Mouse (Mus musculus) midbrain, embryonic 14.5 days (tissue): ENCODE data around the gene Tmem179. TPM values are rescaled to one million over a fixed set of nuclear protein-coding genes. Genes with fewer than 3 reads are reported as not detected.

Experiments
- ATAC-seq: fragments of 200-750 bp; cut with Nextera tagmentation; 2 replicates; pipeline ENCODE4 v1.8.0; 2017; ENCODE audit warnings: moderate number of reproducible peaks, moderate library complexity; ENCODE audit not compliant: low FRiP score, low TSS enrichment
- DNase-seq: peaks from one replicate; pipeline ENCODE4 v3.0.0-alpha.2; 2015
- H3K27ac ChIP-seq: fragments of 300-500 bp; sonication (generic); replicated peaks from 2 replicates; pipeline ENCODE4 v1.5.1; 2014; ENCODE audit warnings: mild to moderate bottlenecking, low read depth, low read length, moderate library complexity
- H3K27me3 ChIP-seq: fragments of 300-500 bp; sonication (generic); 2 replicates; pipeline ENCODE4 v1.6.1; 2014; ENCODE audit warnings: low read length, control low read depth, mixed read lengths; ENCODE audit not compliant: control insufficient read depth, insufficient read depth
- H3K36me3 ChIP-seq: fragments of 300-500 bp; sonication (generic); 2 replicates; pipeline ENCODE4 v1.6.1; 2014; ENCODE audit warnings: low read length, control low read depth; ENCODE audit not compliant: control insufficient read depth, insufficient read depth
- H3K4me1 ChIP-seq: fragments of 300-500 bp; sonication (generic); 2 replicates; pipeline ENCODE4 v1.6.1; 2014; ENCODE audit warnings: mild to moderate bottlenecking, antibody characterized with exemption, low read length, control low read depth; ENCODE audit not compliant: control insufficient read depth, insufficient read depth
- H3K4me2 ChIP-seq: fragments of 300-500 bp; sonication (generic); 2 replicates; pipeline ENCODE4 v1.6.1; 2014; ENCODE audit warnings: mild to moderate bottlenecking, low read length, moderate library complexity
- H3K4me3 ChIP-seq: fragments of 300-500 bp; sonication (generic); replicated peaks from 2 replicates; pipeline ENCODE4 v1.5.1; 2014; ENCODE audit warnings: low read depth, low read length
- H3K9ac ChIP-seq: fragments of 300-500 bp; sonication (generic); replicated peaks from 2 replicates; pipeline ENCODE4 v1.6.1; 2014; ENCODE audit warnings: mild to moderate bottlenecking, low read length, moderate library complexity
- H3K9me3 ChIP-seq: fragments of 300-500 bp; sonication (generic); 2 replicates; pipeline ENCODE4 v1.6.1; 2016; ENCODE audit warnings: low read length, control low read depth, mixed read lengths; ENCODE audit not compliant: control insufficient read depth
- WGBS: fragments of 180-500 bp; shearing (Covaris S2); extraction: QIAGEN DNeasy Blood & Tissue Kit; methylation state at CpG from one replicate; pipeline ENCODE4 v1.1.7; 2014; 5-methylcytosine and 5-hydroxymethylcytosine counted together
- polyA plus RNA-seq: library from polyadenylated mRNA; unstranded; fragments of >200 nt; fragmentation: Nextera tagmentation; extraction: Ambion mirVana; gene quantifications from 2 replicates; pipeline ENCODE4 v1.2.1, GENCODE M21; 2014

The Tmem179 gene
- polyA plus RNA-seq, 1 experiment from 2014 or later: 50.7 TPM

GRCm38 (mm10) chr12:112542257-112542919 is 25.8 kb upstream of the Tmem179 start:
- ATAC-seq (peak; percentile 74), DNase-seq (peak; percentile 77)
- Histone ChIP-seq H3K36me3 (no peaks in the 10 kb centered on the region), H3K9me3 (no peaks in the 10 kb centered on the region), H3K27ac (peak overlapping the region; percentile 79), H3K4me1 (peaks cover 42% of the 10 kb centered on the region), H3K4me3 (no peak overlapping the region), H3K4me2 (peak overlapping the region; percentile 27), H3K27me3 (peaks cover 4% of the 10 kb centered on the region; the same call in 1 of the 2 replicates), H3K9ac (no peak overlapping the region)
- WGBS: 23% methylated on average over 13 of the region's 13 CpGs

- Histone ChIP-seq H3K27ac (peak overlapping the region; percentile 79), H3K9ac (0 out of 2 replicates have a peak overlapping the region, but pooled peaks have one; percentile 17), H3K36me3 (no peaks in the 10 kb centered on the region), H3K4me1 (peaks cover 42% of the 10 kb centered on the region), H3K27me3 (peaks cover 4% of the 10 kb centered on the region; the same call in 1 of the 2 replicates), H3K9me3 (no peaks in the 10 kb centered on the region), H3K4me3 (no peak overlapping the region), H3K4me2 (no peak overlapping the region)
- DNase-seq (peak; percentile 74), ATAC-seq (peak; percentile 58)
- 2% methylated on average over 8 of the region's 8 CpGs for WGBS
Measured at GRCm38 (mm10) chr12:112541483-112542091, 25.0 kb upstream of the Tmem179 start.

DNA sequence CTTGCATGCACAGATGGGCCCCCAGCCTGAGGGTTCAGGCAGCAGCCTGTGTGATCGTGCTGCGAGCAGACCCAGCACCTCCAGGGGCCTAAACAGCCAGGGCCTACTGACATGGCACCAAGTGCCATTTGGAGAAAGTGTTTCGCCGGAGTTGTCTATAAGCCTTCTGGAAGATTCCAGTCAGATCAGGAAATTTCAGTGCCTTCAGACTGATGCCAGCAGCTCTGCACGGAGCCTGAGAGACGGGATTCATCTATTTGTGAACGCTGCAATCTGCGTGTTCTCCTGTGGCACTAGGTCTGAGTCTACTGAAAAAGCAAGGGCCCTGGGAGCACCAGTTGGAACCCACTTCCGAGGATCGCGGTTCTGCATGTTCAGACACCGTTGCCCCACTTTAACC is 23.8 kb upstream of the Tmem179 start:
- H3K4me1 ChIP-seq: peaks cover 33% of the 10 kb centered on the region
- DNase-seq (no peak), ATAC-seq (no peak)
- H3K9ac ChIP-seq: no peak overlapping the region
- H3K4me3 ChIP-seq: no peak overlapping the region
- H3K36me3 ChIP-seq: no peaks in the 10 kb centered on the region
- no peak overlapping the region for H3K27ac ChIP-seq
- WGBS: 93% methylated on average over 12 of the region's 12 CpGs
- H3K4me2 ChIP-seq: no peak overlapping the region
- H3K9me3 ChIP-seq: no peaks in the 10 kb centered on the region
- peaks cover 4% of the 10 kb centered on the region; the same call in 1 of the 2 replicates for H3K27me3 ChIP-seq

DNA sequence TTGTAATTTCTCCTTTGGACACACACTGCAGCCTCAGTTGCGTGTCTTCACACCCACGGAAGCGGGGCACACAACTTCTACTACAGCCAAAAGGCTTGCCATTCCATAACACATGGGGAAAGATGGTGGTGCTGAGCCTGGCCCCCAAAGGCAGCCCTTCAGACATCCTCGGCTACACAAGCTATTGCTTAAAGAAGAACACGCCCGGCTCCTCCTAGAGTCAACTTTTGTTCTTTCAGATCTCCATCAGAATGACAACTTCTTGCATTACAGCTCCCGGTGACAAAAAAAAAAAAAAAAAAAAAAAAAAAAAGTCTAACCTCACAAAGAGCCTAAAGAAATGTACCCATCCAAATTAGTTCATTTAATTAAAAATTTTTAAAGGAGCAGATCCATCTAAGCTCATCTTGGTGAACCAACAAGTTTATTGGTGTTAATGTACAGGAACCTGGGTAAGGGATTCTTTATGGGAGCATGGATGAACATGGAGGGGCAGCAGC is 23.0 kb upstream of the Tmem179 start:
- no peak overlapping the region for H3K4me3 ChIP-seq
- H3K4me1 ChIP-seq: peaks cover 27% of the 10 kb centered on the region
- H3K9me3 ChIP-seq: no peaks in the 10 kb centered on the region
- DNase-seq (no peak), ATAC-seq (no peak)
- H3K27ac ChIP-seq: no peak overlapping the region
- no peaks in the 10 kb centered on the region for H3K36me3 ChIP-seq
- no peak overlapping the region for H3K4me2 ChIP-seq
- H3K9ac ChIP-seq: no peak overlapping the region
- 90% methylated on average over 7 of the region's 7 CpGs for WGBS
- H3K27me3 ChIP-seq: peaks cover 4% of the 10 kb centered on the region; the same call in 1 of the 2 replicates

DNA sequence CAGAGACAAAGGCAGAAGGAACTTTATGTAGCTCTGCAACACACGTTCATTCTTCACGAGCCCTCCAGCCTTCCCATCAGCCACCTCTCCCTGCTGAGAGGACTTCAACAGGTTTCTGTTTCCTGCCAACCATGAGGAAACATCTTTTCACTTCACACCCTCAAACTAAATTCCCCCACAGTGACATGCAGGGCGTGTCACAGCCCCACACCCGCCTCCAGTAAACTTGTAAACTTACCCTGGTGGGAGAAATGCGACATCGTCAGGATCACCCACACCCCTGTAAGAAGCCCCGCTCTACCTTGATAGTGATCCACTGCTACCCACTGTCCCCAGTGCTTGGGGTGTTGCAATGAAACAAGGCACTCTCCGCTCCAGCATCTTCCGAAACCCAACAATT is 21.8 kb upstream of the Tmem179 start:
- H3K27me3 ChIP-seq: peaks cover 4% of the 10 kb centered on the region; the same call in 1 of the 2 replicates
- peaks cover 27% of the 10 kb centered on the region for H3K4me1 ChIP-seq
- no peak overlapping the region for H3K4me2 ChIP-seq
- no peaks in the 10 kb centered on the region for H3K36me3 ChIP-seq
- DNase-seq (no peak), ATAC-seq (no peak)
- H3K4me3 ChIP-seq: no peak overlapping the region
- no peaks in the 10 kb centered on the region for H3K9me3 ChIP-seq
- WGBS: 95% methylated on average over 9 of the region's 9 CpGs
- no peak overlapping the region for H3K27ac ChIP-seq
- H3K9ac ChIP-seq: no peak overlapping the region

DNA sequence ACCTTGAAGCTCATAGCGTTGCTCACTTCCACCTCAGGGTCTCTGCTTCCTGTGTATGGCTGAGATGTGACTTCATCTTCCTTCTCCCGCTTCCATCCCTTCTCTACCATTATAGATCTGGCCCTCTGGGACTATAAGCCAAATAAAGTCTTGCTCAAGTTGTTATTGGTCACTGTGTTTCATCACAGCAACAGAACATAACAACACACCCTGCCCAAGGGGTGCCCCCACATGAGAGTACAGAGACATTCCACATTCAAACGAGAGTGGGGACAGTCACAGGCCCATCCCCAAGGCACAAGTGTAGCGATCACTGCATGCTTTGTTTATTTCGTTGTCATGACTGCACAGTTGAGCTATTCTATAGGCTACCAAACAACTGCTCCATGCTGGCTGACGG is 20.7 kb upstream of the Tmem179 start:
- Histone ChIP-seq H3K4me2 (no peak overlapping the region), H3K9ac (no peak overlapping the region), H3K27me3 (peaks cover 4% of the 10 kb centered on the region; the same call in 1 of the 2 replicates), H3K9me3 (no peaks in the 10 kb centered on the region), H3K36me3 (no peaks in the 10 kb centered on the region), H3K27ac (no peak overlapping the region), H3K4me3 (no peak overlapping the region), H3K4me1 (peaks cover 21% of the 10 kb centered on the region)
- WGBS: 80% methylated on average over 6 of the region's 6 CpGs
- no peak for ATAC-seq
- DNase-seq: no peak

DNA sequence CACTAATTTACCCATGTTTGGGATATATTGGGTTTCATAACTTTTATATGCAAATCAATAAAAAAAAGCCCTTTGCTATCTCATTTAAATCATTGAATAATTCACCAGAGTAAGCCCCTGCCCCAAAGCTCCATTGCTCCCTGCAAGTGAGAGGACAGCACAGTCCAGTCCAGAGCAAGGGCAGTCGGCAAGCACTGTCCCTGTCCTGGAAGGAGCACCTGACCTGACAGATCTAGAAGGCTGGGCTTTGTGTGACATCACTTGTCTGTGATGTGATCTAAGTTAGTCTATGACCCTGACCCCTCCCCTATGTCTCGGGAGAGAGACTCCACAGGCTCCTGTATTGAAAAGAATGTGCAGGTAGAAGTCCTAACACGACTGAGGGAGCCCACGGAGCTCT is 17.2 kb upstream of the Tmem179 start:
- ATAC-seq (no peak), DNase-seq (no peak)
- Histone ChIP-seq H3K9ac (no peak overlapping the region), H3K4me3 (no peak overlapping the region), H3K36me3 (no peaks in the 10 kb centered on the region), H3K27me3 (peaks cover 4% of the 10 kb centered on the region; the same call in 1 of the 2 replicates), H3K27ac (no peak overlapping the region), H3K9me3 (no peaks in the 10 kb centered on the region), H3K4me2 (no peak overlapping the region), H3K4me1 (no peaks in the 10 kb centered on the region)
- 75% methylated on average over 4 of the region's 4 CpGs for WGBS

GRCm38 (mm10) chr12:112518105-112518504 is 1.6 kb upstream of the Tmem179 start:
- WGBS: 39% methylated on average over 4 of the region's 4 CpGs
- DNase-seq (peak; percentile 52), ATAC-seq (no peak)
- Histone ChIP-seq H3K9me3 (no peaks in the 10 kb centered on the region), H3K4me2 (no peak overlapping the region), H3K4me3 (no peak overlapping the region), H3K9ac (no peak overlapping the region; the same call in 1 of the 2 replicates), H3K36me3 (no peaks in the 10 kb centered on the region), H3K4me1 (peaks cover 19% of the 10 kb centered on the region), H3K27me3 (no peaks in the 10 kb centered on the region), H3K27ac (peak overlapping the region; percentile 49; the same call in 1 of the 2 replicates)
